Mouse (Mus musculus): ENCODE results near the gene Psmd11.

- TF ChIP-seq POLR2A (IDR thresholded peaks at IDR 0.05; ENCODE audit: extremely low read depth, insufficient read depth, low read length) (no peak), CTCF (IDR thresholded peaks at IDR 0.05; ENCODE audit: low read depth, low read length) (no peak)
Observed at GRCm38 (mm10) chr11:80419743-80420142, 8.7 kb upstream of the Psmd11 start.
